Mouse (Mus musculus): ENCODE measurements at regions not wholly inside any gene's neighbourhood (a gene's known extent, or its start where the extent isn't known, plus 50 kb on each side); places are given as distances from the start of the nearest gene placed in this dataset.
A peak's percentile ranks its signal among the peaks of the same experiment; 100 is the strongest.

DNA sequence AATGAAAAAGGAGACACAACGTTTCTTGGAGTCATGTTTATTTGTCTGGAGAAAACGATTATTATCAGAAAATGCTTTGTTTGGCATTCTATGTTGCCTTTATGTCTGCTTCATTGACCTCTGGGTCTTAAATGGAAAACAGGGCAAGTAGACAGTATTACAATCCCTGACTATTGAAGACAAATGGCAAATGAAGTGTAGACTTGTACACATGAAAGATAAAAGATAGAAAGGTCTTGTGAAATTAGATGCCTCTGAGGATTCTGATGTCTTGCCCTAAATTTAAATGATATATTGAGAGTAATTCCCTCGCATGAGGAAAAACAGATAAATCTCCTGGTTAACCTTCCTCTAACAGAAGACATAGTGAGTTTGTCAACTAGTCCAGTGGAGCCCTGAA lies 1186.7 kb downstream of the Slitrk1 start:
- DNase-seq (ENCODE audit: extremely low read depth, low read depth), result no peak

DNA sequence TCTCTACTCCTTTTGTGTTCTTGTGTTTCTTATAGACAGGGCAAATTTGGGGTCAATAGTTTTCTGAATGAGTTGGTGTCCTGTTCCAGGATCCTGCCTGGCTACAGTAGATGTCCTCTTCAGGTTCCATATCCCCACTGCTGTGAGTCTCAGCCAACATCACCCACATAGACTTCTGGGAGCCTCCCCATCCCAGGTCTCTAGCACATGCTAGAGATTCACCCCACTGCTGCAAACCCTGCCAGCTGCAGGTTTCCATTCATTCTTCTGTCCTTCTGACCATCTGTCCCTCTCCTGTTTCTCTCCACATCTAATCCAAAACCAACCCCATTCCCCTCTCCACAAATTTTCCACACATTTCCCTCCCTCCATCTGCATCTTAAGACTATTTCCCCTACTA lies 1225.6 kb downstream of the Slitrk1 start:
- DNase-seq (ENCODE audit: extremely low read depth, low read depth), result no peak

DNA sequence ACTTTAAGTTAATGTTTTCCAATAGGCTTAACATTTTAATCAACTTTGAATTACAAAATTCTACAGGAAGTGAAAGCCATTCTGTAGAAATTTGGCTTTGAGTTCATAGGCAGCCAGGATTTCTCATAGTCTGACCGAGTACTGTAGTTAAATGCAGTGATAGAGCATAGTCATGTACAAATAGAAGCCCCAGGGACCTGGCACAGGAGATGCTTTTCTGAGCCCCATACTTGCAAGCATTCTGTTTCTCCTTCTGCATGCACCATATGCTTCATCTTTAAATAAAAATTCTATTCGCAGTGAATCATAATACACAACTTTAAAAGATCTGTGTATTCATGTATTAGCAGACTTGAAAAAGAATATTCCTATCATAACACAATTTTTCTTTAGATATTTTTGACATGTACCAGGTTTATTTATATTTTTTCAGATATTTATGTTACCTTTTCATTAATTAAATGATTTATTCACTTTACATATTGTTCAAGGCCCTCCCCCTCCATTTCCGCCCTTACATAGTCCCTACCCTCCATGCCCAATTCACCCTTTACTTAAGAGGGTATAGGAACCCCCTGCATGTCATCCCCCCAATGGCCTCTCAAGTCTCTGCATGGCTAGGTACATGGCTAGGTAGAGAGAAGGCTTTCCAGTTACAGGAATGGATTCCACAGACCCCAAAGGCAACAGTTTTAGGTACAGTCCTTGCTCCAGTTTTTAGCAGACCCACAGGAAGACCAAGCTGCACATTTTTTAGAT lies 1226.5 kb downstream of the Slitrk1 start:
- DNase-seq (ENCODE audit: extremely low read depth, low read depth), result no peak

DNA sequence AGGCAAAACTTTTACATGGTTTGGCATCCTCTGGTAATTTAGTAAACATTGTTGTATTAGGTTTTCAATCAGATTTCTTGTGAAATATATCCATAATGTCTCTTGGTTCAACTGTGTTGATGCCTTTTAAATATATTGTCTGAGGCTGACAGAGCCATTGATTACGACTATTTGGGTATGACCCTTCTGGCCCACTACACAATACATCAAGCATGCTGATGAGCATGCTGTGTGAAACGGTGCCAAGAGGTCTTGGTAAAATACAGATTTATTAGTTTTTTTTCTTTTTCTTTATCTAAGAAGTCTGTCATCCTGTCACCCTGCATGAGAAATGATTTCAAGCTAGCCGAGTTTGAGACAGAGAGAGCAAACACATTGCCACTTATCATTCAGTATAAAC lies 1257.4 kb downstream of the Slitrk1 start:
- DNase-seq (ENCODE audit: extremely low read depth, low read depth), result no peak

DNA sequence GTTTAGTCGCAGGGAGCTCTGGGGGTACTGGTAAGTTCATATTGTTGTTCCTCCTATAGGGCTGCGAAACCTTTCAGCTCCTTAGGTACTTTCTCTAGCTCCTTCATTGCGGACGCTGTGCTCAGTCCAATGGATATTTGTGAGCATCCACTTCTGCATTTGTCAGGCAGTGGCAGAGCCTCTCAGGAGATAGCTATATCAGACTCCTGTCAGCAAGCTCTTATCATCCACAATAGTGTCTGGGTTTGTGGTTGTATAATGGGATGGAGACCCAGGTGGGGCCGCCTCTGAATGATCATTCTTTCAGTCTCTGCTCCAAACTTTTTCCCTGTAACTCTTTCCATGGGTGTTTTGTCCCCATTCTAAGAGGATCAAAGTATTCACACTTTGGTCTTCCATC lies 1298.5 kb downstream of the Slitrk1 start:
- peak; percentile 53 for DNase-seq (ENCODE audit: extremely low read depth, low read depth)

DNA sequence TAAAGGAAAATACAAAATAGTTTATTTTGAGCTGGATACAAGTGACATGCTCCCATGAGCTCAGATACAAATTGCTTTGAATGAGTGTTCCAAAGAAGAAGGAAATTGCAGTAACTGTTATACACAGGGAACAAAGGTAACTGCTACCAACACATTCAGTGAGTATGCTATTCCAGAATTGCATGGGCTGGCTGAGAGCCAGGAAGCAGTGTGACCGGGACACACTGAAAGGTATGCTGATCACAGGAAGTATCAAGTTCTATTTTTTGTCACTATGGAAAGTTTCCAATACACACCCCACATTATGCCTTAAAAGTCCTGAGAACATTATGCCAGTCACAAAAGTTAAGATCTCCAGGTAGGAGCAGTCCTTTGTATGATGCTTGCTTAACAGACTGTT lies 1299.6 kb downstream of the Slitrk1 start:
- no peak for DNase-seq (ENCODE audit: extremely low read depth, low read depth)

DNA sequence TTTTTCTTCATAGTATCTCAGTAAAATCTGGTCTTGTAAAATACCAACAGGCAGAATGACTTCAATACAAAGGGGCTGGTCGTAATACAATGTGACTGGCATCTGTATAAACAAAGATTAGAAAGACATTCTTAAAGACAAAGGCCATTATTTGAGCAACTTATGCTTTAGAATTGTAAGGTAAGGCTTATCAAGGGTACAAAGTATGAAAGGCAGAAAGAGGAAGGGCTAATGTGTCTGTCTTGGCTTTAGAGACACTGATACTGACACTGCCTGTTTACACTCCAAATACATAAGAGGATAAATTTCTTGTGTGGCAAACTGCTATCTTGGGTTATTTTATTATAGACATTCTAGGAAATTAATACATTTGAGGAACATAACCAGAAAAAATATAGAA lies 1310.8 kb downstream of the Slitrk1 start:
- no peak for DNase-seq (ENCODE audit: extremely low read depth, low read depth)

DNA sequence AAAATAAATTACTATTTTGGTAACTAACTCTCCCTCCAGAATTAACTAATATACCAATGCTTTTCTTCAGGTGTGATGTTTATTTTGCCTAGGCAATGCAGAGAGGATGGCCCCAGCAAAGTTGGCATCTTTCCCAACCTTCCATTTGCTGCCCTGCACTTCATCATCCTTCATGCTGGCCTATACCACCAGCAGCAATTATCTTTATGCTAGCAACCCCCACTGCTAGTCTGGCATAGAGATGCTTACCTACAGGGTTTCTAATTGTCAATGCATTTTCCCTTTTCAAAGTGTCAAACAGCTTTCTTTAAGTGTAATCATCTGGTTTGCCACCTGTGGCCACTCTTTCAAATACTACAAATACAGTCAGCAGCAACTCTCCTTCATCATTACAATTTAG lies 1327.2 kb downstream of the Slitrk1 start:
- no peak for DNase-seq (ENCODE audit: extremely low read depth, low read depth)

DNA sequence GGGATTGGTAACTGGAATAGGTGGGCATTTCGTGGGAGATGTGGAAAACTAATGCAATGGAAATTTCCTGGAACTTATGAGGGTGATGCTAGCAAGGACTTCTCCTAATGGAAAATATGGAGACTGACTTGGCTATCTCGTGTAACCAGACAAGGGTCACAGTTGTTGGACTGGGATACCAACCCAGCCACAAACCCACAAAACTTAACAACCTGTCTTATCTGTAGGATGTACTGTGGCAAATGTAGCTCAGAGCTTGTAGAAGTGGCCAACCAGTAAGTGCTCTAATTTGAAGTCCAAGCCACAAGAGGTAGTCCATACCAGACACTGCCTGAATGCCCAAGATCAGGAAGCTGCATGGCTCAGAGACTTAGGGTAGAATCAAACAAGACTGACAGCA lies 1329.7 kb downstream of the Slitrk1 start:
- DNase-seq (ENCODE audit: extremely low read depth, low read depth), result no peak

DNA sequence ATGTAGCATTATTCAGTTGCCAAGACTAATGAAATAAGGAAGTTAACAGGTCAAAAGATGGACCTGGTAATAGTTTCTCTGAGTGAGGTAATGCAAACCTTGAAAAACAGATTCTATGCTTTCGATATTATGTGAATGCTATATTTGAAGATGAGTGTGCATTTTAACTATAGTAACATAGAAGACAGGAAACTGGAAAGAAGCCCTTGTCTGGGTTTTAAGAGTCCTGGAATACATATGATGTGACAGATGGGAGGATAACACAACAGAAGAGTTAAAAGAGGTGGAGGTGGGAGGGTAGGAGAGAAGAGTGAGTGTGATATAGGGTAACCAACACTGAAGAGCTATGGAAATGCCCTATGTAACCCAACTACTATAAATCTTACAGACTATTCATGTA lies 1343.3 kb downstream of the Slitrk1 start:
- no peak for DNase-seq (ENCODE audit: extremely low read depth, low read depth)

DNA sequence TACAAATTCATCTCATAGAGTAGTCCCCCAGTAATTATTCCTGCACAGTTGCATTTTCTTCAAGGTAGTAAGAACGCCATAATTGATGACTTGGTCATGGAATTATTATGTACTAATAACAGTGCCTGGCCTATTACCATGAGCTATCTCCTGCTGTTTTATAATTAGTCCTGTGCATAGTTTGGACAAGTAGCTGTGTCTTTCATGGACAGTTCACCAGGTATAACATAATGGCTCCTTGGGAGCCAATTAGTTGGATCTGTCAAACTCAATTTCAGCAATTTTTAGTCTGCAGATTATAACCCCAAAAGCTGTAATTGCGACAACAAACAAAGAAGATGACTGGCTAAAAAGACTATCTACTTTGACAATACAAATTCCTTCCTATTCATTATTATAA lies 1345.5 kb downstream of the Slitrk1 start:
- DNase-seq (ENCODE audit: extremely low read depth, low read depth), result no peak

Data from MEL-GATA-1-ER (cell line).